Mouse (Mus musculus) liver, embryonic 13.5 days (tissue): ENCODE measurements around the gene Kcnab2. TPM values are rescaled to one million over a fixed set of nuclear protein-coding genes. Genes with fewer than 3 reads are reported as not detected.

Experiments used
- ATAC-seq: fragments of 200-750 bp; cut with Nextera tagmentation; 2 replicates; pipeline ENCODE4 v1.8.0; 2017; ENCODE audit warnings: low read depth, mild to moderate bottlenecking, moderate number of reproducible peaks, moderate library complexity
- DNase-seq: peaks from one replicate; pipeline ENCODE4 v3.0.0; 2022
- H3K27ac ChIP-seq: fragments of 300-500 bp; sonication (generic); 2 replicates; pipeline ENCODE4 v1.5.1; 2015; ENCODE audit warnings: moderate library complexity, mild to moderate bottlenecking, inconsistent platforms
- H3K27me3 ChIP-seq: fragments of 300-500 bp; sonication (generic); 2 replicates; pipeline ENCODE4 v1.6.1; 2015; ENCODE audit warnings: mild to moderate bottlenecking, inconsistent platforms
- H3K36me3 ChIP-seq: fragments of 300-500 bp; sonication (generic); 2 replicates; pipeline ENCODE4 v1.6.1; 2015; ENCODE audit warnings: mild to moderate bottlenecking, inconsistent platforms
- H3K4me1 ChIP-seq: fragments of 300-500 bp; sonication (generic); replicated peaks from 2 replicates; pipeline ENCODE4 v1.6.1; 2015; ENCODE audit warnings: inconsistent platforms
- H3K4me2 ChIP-seq: fragments of 300-500 bp; sonication (generic); 2 replicates; pipeline ENCODE4 v1.6.1; 2015; ENCODE audit warnings: inconsistent platforms, mild to moderate bottlenecking, moderate library complexity
- H3K4me3 ChIP-seq: fragments of 300-500 bp; sonication (generic); replicated peaks from 2 replicates; pipeline ENCODE4 v1.5.1; 2015; ENCODE audit warnings: mild to moderate bottlenecking, inconsistent platforms
- H3K9ac ChIP-seq: fragments of 300-500 bp; sonication (generic); 2 replicates; pipeline ENCODE4 v1.6.1; 2015; ENCODE audit warnings: mild to moderate bottlenecking, inconsistent platforms
- H3K9me3 ChIP-seq: fragments of 300-500 bp; sonication (generic); replicated peaks from 2 replicates; pipeline ENCODE4 v1.6.1; 2016; ENCODE audit warnings: inconsistent platforms
- WGBS: fragments of 180-500 bp; shearing (Covaris S2); methylation state at CpG from one replicate; pipeline ENCODE4 v1.1.7; 2015; ENCODE audit not compliant: insufficient replicate concordance; 5-methylcytosine and 5-hydroxymethylcytosine counted together
- polyA plus RNA-seq: library from polyadenylated mRNA; unstranded; fragments of >200 nt; fragmentation: Nextera tagmentation; extraction: Ambion mirVana; gene quantifications from 2 replicates; pipeline ENCODE4 v1.2.1, GENCODE M21; 2015

Kcnab2 gene
- polyA plus RNA-seq, 1 experiment from 2014 or later = 8.3 TPM

- H3K27me3 ChIP-seq = no peaks in the 10 kb centered on the region
- H3K9ac ChIP-seq = no peak overlapping the region
- no peaks in the 10 kb centered on the region for H3K36me3 ChIP-seq
- H3K27ac ChIP-seq = no peak overlapping the region
- WGBS = 46% methylated on average over 4 of the region's 4 CpGs
- H3K4me3 ChIP-seq = no peak overlapping the region
- DNase-seq = peak; percentile 13
- H3K9me3 ChIP-seq = no peaks in the 10 kb centered on the region
- no peak for ATAC-seq
- no peaks in the 10 kb centered on the region for H3K4me1 ChIP-seq
- no peak overlapping the region for H3K4me2 ChIP-seq
These were observed 53.3 kb downstream of the Kcnab2 start for GRCm38 (mm10) chr4:152424341-152424740.

- Histone ChIP-seq H3K4me3 (no peak overlapping the region), H3K4me1 (no peaks in the 10 kb centered on the region), H3K27ac (no peak overlapping the region), H3K4me2 (no peak overlapping the region), H3K9me3 (no peaks in the 10 kb centered on the region), H3K9ac (no peak overlapping the region), H3K36me3 (no peaks in the 10 kb centered on the region), H3K27me3 (no peaks in the 10 kb centered on the region)
- 80% methylated on average over 6 of the region's 6 CpGs for WGBS
- DNase-seq (no peak), ATAC-seq (no peak)
These were observed 54.1 kb downstream of the Kcnab2 start for GRCm38 (mm10) chr4:152423576-152423975.

- Histone ChIP-seq H3K4me1 (no peaks in the 10 kb centered on the region), H3K9ac (no peak overlapping the region), H3K4me2 (no peak overlapping the region), H3K27ac (no peak overlapping the region), H3K27me3 (no peaks in the 10 kb centered on the region), H3K4me3 (no peak overlapping the region), H3K36me3 (no peaks in the 10 kb centered on the region), H3K9me3 (no peaks in the 10 kb centered on the region)
- WGBS = 53% methylated on average over 28 of the region's 28 CpGs
- ATAC-seq = no peak
- DNase-seq = no peak
These were observed 59.2 kb downstream of the Kcnab2 start for GRCm38 (mm10) chr4:152418229-152419060.

DNA sequence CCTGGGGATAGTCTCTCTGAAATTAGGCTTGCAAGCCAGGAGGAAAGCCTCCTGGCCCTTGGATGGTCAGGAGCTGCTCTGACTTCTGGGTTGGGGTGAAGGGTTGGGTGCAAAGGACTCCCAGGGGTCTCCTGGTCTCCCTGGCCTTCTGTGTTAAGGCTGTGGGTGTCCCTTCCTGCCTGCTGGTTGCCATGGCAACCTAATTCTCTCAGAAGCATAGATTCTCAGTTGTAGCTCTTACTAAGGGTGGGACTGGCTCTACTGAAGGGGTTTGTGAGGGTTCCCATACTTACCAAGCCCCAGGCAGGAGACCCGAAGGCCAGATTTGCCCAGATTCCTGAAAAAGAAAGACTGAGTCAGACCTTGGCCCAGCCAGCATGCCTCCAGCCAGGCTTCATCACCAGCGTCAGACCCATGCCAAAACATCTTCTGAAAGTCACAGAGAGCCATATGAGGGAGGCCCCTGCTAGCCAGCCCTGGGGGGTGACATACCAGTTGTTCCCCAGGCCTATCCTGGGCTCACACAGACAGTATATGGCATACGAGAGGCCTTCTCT is 65.1 kb downstream of the Kcnab2 start:
- Histone ChIP-seq H3K27ac (no peak overlapping the region), H3K36me3 (no peaks in the 10 kb centered on the region), H3K9me3 (no peaks in the 10 kb centered on the region), H3K4me3 (no peak overlapping the region), H3K9ac (no peak overlapping the region), H3K27me3 (no peaks in the 10 kb centered on the region), H3K4me2 (no peak overlapping the region), H3K4me1 (no peaks in the 10 kb centered on the region)
- WGBS = 54% methylated on average over 3 of the region's 3 CpGs
- no peak for DNase-seq
- ATAC-seq = no peak

DNA sequence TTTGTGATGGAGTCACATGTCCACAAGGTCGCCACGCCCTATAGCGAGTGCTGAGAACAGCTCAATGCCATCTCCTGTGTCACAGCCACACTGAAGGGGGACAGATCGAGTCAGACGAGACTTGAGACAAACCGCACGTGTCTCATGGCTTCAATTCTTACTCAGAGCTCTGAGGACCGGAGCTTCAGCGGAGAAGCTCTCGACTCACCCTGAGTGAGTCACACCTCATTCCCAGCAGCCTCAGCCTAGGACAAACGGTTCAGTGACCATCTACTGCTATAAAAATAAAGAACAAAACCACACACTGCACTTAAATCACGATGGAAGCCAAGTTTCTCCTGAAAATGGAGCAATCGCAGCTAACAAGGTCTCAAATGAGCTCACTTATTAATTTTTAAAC is 66.7 kb downstream of the Kcnab2 start:
- 67% methylated on average over 13 of the region's 13 CpGs for WGBS
- no peak overlapping the region for H3K9ac ChIP-seq
- H3K4me2 ChIP-seq = no peak overlapping the region
- no peaks in the 10 kb centered on the region for H3K4me1 ChIP-seq
- H3K4me3 ChIP-seq = no peak overlapping the region
- no peak overlapping the region for H3K27ac ChIP-seq
- H3K36me3 ChIP-seq = no peaks in the 10 kb centered on the region
- ATAC-seq = no peak
- H3K27me3 ChIP-seq = no peaks in the 10 kb centered on the region
- no peaks in the 10 kb centered on the region for H3K9me3 ChIP-seq
- no peak for DNase-seq

DNA sequence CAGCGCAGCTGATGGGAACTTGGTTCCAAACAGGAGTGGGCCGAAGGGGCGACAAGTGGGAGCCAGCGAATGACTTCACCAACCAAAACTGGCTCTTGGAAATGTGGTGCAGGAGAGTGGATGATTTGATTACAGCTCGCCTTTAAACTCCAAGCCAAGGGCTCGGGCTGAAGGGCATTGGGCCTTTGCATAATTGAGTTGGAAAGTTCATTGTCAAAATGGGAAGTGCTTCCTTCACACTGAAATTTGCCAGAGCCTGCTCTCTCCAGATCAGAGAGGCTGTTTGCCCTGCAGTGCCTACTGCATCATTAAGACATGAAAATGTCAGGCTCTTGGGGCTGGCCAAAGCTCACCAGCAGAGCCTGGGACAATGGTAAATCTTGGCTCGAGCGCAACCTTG is 71.1 kb downstream of the Kcnab2 start:
- Histone ChIP-seq H3K4me3 (no peak overlapping the region), H3K9me3 (no peaks in the 10 kb centered on the region), H3K9ac (no peak overlapping the region), H3K4me1 (no peaks in the 10 kb centered on the region), H3K27me3 (no peaks in the 10 kb centered on the region), H3K27ac (no peak overlapping the region), H3K4me2 (no peak overlapping the region), H3K36me3 (no peaks in the 10 kb centered on the region)
- ATAC-seq (no peak), DNase-seq (no peak)
- WGBS = 65% methylated on average over 8 of the region's 8 CpGs

GRCm38 (mm10) chr4:152405671-152406201 is 71.9 kb downstream of the Kcnab2 start:
- Histone ChIP-seq H3K9ac (no peak overlapping the region), H3K27me3 (no peaks in the 10 kb centered on the region), H3K9me3 (no peaks in the 10 kb centered on the region), H3K36me3 (no peaks in the 10 kb centered on the region), H3K4me1 (no peaks in the 10 kb centered on the region), H3K27ac (no peak overlapping the region), H3K4me3 (no peak overlapping the region), H3K4me2 (no peak overlapping the region)
- 62% methylated on average over 7 of the region's 7 CpGs for WGBS
- DNase-seq (no peak), ATAC-seq (no peak)

DNA sequence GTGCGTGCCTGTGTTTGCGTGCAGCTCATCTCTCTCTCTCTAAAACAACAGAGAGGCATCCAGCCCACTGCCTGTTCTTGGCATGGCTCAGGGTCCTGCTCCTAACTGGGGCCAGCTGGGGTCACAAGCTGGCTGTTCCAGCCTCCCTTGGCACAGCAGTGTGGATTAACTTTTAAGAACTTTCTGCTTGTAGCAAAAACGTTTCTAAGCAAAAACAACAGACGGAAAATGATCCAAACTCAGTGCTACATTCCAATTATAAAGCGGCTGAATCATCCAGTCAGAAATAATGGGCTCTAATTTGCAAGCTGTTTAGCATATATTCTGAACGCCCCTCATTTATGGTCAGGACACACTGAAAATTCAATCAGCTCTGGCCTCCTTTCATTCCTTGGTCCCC is 72.5 kb downstream of the Kcnab2 start:
- no peak for ATAC-seq
- Histone ChIP-seq H3K27me3 (no peaks in the 10 kb centered on the region), H3K9me3 (no peaks in the 10 kb centered on the region), H3K27ac (no peak overlapping the region), H3K36me3 (no peaks in the 10 kb centered on the region), H3K4me2 (no peak overlapping the region), H3K4me1 (no peaks in the 10 kb centered on the region), H3K4me3 (no peak overlapping the region), H3K9ac (no peak overlapping the region)
- WGBS = 61% methylated on average over 6 of the region's 6 CpGs
- no peak for DNase-seq

- no peaks in the 10 kb centered on the region for H3K27me3 ChIP-seq
- no peak overlapping the region for H3K9ac ChIP-seq
- DNase-seq (no peak), ATAC-seq (no peak)
- H3K4me3 ChIP-seq = no peak overlapping the region
- WGBS = 69% methylated on average over 3 of the region's 3 CpGs
- H3K4me1 ChIP-seq = no peaks in the 10 kb centered on the region
- H3K36me3 ChIP-seq = no peaks in the 10 kb centered on the region
- no peak overlapping the region for H3K27ac ChIP-seq
- H3K4me2 ChIP-seq = no peak overlapping the region
- no peaks in the 10 kb centered on the region for H3K9me3 ChIP-seq
These were observed 78.7 kb downstream of the Kcnab2 start for GRCm38 (mm10) chr4:152398926-152399325.

- no peak overlapping the region for H3K4me2 ChIP-seq
- no peaks in the 10 kb centered on the region for H3K27me3 ChIP-seq
- DNase-seq = no peak
- no peaks in the 10 kb centered on the region for H3K9me3 ChIP-seq
- no peak overlapping the region for H3K4me3 ChIP-seq
- H3K9ac ChIP-seq = no peak overlapping the region
- WGBS = 74% methylated on average over 17 of the region's 17 CpGs
- ATAC-seq = no peak
- no peaks in the 10 kb centered on the region for H3K4me1 ChIP-seq
- no peaks in the 10 kb centered on the region for H3K36me3 ChIP-seq
- H3K27ac ChIP-seq = no peak overlapping the region
These were observed 85.0 kb downstream of the Kcnab2 start for GRCm38 (mm10) chr4:152392627-152393026.

- 67% methylated on average over 5 of the region's 5 CpGs for WGBS
- no peak for ATAC-seq
These were observed 85.5 kb downstream of the Kcnab2 start for GRCm38 (mm10) chr4:152392192-152392591.

DNA sequence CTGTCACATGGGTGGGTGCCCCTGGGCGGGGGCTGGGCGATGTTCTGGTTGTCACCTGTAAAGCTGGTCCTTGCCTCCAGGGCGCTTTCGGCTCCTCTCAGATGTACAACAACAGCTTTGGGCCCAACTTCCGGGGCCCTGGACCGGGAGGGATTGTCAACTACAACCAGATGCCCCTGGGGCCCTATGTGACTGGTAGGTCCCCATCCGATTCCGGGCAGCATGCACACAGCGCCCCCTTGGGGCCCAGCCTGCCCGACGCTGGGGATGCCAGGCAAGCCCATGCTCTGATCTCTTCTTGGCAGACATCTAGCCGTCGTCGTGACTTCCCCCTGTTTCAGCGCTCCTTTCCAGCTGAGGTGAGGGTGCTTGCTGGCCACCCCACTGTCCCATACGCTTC is 92.0 kb downstream of the Kcnab2 start:
- no peak overlapping the region for H3K4me2 ChIP-seq
- no peak overlapping the region for H3K9ac ChIP-seq
- H3K27me3 ChIP-seq = no peaks in the 10 kb centered on the region
- H3K36me3 ChIP-seq = no peaks in the 10 kb centered on the region
- 50% methylated on average over 16 of the region's 16 CpGs for WGBS
- no peak for ATAC-seq
- H3K27ac ChIP-seq = no peak overlapping the region
- no peaks in the 10 kb centered on the region for H3K9me3 ChIP-seq
- no peak overlapping the region for H3K4me3 ChIP-seq
- no peak for DNase-seq
- no peaks in the 10 kb centered on the region for H3K4me1 ChIP-seq

More at GRCm38 (mm10) chr4:152392192-152392591, 85.5 kb downstream of the Kcnab2 start:
- Histone ChIP-seq H3K36me3 (no peaks in the 10 kb centered on the region), H3K4me3 (no peak overlapping the region), H3K4me2 (no peak overlapping the region), H3K4me1 (no peaks in the 10 kb centered on the region), H3K27me3 (no peaks in the 10 kb centered on the region), H3K27ac (no peak overlapping the region), H3K9ac (no peak overlapping the region), H3K9me3 (no peaks in the 10 kb centered on the region)
- no peak for DNase-seq
